Mouse (Mus musculus) hindbrain, embryonic 15.5 days (tissue): Measurements from ENCODE around the gene Ppox. TPM values are rescaled to one million over a fixed set of nuclear protein-coding genes. Genes with fewer than 3 reads are reported as not detected.
"Not testable (repeated sequence)": the region's sequence is repeated elsewhere in the genome, so short reads cannot be mapped to it uniquely, and the experiment has no call there.

ENCODE experiments used
- ATAC-seq: fragments of 200-750 bp; cut with Nextera tagmentation; 2 replicates; pipeline ENCODE4 v1.8.0; 2017; ENCODE audit warnings: low read depth, moderate number of reproducible peaks, moderate TSS enrichment; ENCODE audit not compliant: low FRiP score
- H3K27ac ChIP-seq: fragments of 300-500 bp; sonication (generic); replicated peaks from 2 replicates; pipeline ENCODE4 v1.5.1; 2015; ENCODE audit warnings: mild to moderate bottlenecking, inconsistent platforms
- H3K27me3 ChIP-seq: fragments of 300-500 bp; sonication (generic); 2 replicates; pipeline ENCODE4 v1.6.1; 2015; ENCODE audit warnings: control low read depth, inconsistent platforms
- H3K36me3 ChIP-seq: fragments of 300-500 bp; sonication (generic); 2 replicates; pipeline ENCODE4 v1.6.1; 2015; ENCODE audit warnings: control low read depth, inconsistent platforms
- H3K4me1 ChIP-seq: fragments of 300-500 bp; sonication (generic); replicated peaks from 2 replicates; pipeline ENCODE4 v1.6.1; 2015; ENCODE audit warnings: control low read depth, inconsistent platforms
- H3K4me2 ChIP-seq: fragments of 300-500 bp; sonication (generic); 2 replicates; pipeline ENCODE4 v1.6.1; 2015; ENCODE audit warnings: moderate library complexity, mild to moderate bottlenecking, inconsistent platforms
- H3K4me3 ChIP-seq: fragments of 300-500 bp; sonication (generic); 2 replicates; pipeline ENCODE4 v1.5.1; 2015; ENCODE audit warnings: mild to moderate bottlenecking, inconsistent platforms
- H3K9ac ChIP-seq: fragments of 300-500 bp; sonication (generic); 2 replicates; pipeline ENCODE4 v1.6.1; 2015; ENCODE audit warnings: inconsistent platforms
- H3K9me3 ChIP-seq: fragments of 300-500 bp; sonication (generic); 2 replicates; pipeline ENCODE4 v1.6.1; 2016; ENCODE audit warnings: control low read depth, inconsistent platforms
- WGBS: fragments of 180-500 bp; shearing (Covaris S2); methylation state at CpG from one replicate; pipeline ENCODE4 v1.1.7; 2015; 5-methylcytosine and 5-hydroxymethylcytosine counted together
- polyA plus RNA-seq: library from polyadenylated mRNA; unstranded; fragments of >200 nt; fragmentation: Nextera tagmentation; extraction: Ambion mirVana; gene quantifications from 2 replicates; pipeline ENCODE4 v1.2.1, GENCODE M21; 2015

The Ppox gene
- polyA plus RNA-seq, 1 experiment from 2014 or later = 53.6 TPM

- not testable (repeated sequence) for H3K4me1 ChIP-seq, ATAC-seq, H3K4me2 ChIP-seq, H3K9ac ChIP-seq, H3K9me3 ChIP-seq, H3K4me3 ChIP-seq, H3K27me3 ChIP-seq, H3K27ac ChIP-seq, H3K36me3 ChIP-seq
- 73% methylated on average over 5 of the region's 5 CpGs for WGBS
Measured at GRCm38 (mm10) chr1:171306157-171306556, 25.2 kb upstream of the Ppox start.

DNA sequence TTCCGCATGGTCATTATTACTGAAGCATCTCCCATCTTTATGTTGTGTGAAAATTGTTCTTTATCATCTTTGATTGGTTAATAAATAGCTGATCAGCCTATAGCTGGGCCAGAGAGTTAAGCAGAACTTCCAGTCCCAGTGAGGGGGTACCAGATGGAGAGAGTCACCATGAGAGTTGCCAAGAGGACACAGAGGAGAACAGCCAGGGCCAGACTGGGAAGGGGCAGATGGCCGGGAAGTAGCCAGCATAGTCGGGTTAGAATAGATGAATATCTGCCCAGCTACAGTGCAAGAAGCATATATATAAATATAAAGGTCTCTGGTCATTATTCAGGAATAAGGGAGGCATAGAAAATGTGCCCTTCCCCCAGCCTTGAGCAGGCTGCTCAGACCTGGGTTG is 17.2 kb upstream of the Ppox start:
- Histone ChIP-seq H3K4me2 (no peak overlapping the region), H3K9me3 (no peaks in the 10 kb centered on the region), H3K9ac (no peak overlapping the region), H3K27ac (no peak overlapping the region), H3K4me1 (peaks cover 14% of the 10 kb centered on the region), H3K27me3 (peaks cover 22% of the 10 kb centered on the region), H3K4me3 (no peak overlapping the region), H3K36me3 (no peaks in the 10 kb centered on the region)
- no peak for ATAC-seq
- WGBS = 75% methylated on average over 3 of the region's 3 CpGs

DNA sequence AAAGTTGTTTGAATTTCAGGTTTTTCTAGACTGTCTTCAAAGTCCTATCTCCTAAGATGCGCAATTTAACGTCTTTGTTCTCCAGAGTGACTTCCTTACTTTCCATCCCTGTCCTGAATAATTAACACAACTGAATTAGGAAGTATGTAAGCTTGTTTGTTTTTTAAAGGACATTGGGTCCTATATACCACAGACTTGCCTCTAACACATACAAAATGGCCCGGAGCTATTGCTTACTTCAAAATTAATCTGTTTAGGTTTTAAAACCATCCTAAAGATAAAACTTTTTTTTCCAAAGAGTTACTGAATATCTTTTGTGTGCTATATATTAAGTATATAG is 14.0 kb upstream of the Ppox start:
- Histone ChIP-seq H3K27ac (peak overlapping the region; percentile 96), H3K4me1 (peaks cover 16% of the 10 kb centered on the region), H3K36me3 (no peaks in the 10 kb centered on the region; the same call in 1 of the 2 replicates), H3K27me3 (peaks cover 20% of the 10 kb centered on the region), H3K9ac (peak overlapping the region; percentile 76), H3K9me3 (no peaks in the 10 kb centered on the region), H3K4me2 (peak overlapping the region; percentile 72), H3K4me3 (peak overlapping the region; percentile 70)
- ATAC-seq = no peak
- WGBS = 17% methylated on average over 3 of the region's 3 CpGs

DNA sequence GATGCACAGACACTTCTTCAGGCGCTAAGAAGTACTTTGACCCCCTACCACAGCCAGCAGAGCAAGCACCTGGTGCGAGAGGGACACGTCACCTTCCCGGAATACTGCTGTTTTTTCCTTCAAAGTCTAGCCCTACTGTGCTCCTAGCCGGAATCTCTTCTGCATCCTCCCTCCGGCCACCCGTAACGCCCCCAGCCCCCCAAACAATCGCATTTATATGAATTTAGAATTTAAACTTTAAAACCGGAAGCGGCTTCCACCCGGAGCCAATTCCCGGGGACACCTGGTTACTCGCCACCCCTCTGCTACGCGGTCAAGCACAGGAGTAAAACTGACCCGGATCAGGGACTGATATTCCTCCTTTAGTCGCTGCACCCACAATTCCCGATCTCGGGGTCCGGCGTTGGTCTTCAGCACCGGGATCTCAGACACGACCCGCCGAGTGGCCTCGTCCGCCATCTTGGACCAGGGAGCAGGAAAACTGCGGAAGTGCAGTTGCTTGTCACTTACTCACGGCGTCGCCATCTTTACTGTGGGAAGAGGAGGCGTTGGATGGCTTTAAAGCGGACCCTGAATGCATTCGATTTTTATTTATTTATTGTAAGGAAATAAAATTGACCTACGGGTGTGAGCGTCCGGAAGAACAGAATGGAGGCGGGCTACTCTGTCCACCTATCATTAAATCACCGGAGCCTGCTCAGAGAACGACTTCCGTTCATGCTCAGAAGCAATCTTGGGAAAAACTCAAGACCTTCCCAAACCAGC is 13.5 kb upstream of the Ppox start, which contains the start of gene Ufc1:
Ufc1 (minus strand) TSS at position 727 of the 765 bp plus-strand sequence.
- peak within 1 kb of the TSS; percentile 70 for H3K4me3 ChIP-seq
- WGBS = 1% methylated on average over 42 of the region's 42 CpGs

GRCm38 (mm10) chr1:171293906-171294297 is 12.9 kb upstream of the Ppox start:
- H3K9me3 ChIP-seq = no peaks in the 10 kb centered on the region
- ATAC-seq = no peak
- H3K27ac ChIP-seq = peak overlapping the region; percentile 96
- H3K4me2 ChIP-seq = peak overlapping the region; percentile 72
- H3K4me3 ChIP-seq = peak overlapping the region; percentile 70
- peak overlapping the region; percentile 76 for H3K9ac ChIP-seq
- peaks cover 10% of the 10 kb centered on the region for H3K36me3 ChIP-seq
- peaks cover 16% of the 10 kb centered on the region for H3K4me1 ChIP-seq
- WGBS = 35% methylated on average over 5 of the region's 5 CpGs
- peaks cover 19% of the 10 kb centered on the region for H3K27me3 ChIP-seq

More for the DNA sequence above, 13.5 kb upstream of the Ppox start, which contains the start of gene Ufc1:
- peak; percentile 89 for ATAC-seq
- peak within 1 kb of the TSS; percentile 96 for H3K27ac ChIP-seq
- peaks cover 16% of the 10 kb centered on the region for H3K4me1 ChIP-seq
- H3K4me2 ChIP-seq = peak within 1 kb of the TSS; percentile 72
- peaks cover 20% of the 10 kb centered on the region for H3K27me3 ChIP-seq
- peaks cover 5% of the 10 kb centered on the region for H3K36me3 ChIP-seq
- no peaks in the 10 kb centered on the region for H3K9me3 ChIP-seq
- peak within 1 kb of the TSS; percentile 76 for H3K9ac ChIP-seq

GRCm38 (mm10) chr1:171293351-171293750 is 12.4 kb upstream of the Ppox start:
- H3K36me3 ChIP-seq = peaks cover 16% of the 10 kb centered on the region
- H3K4me3 ChIP-seq = peak overlapping the region; percentile 70
- peak overlapping the region; percentile 76; the same call in 1 of the 2 replicates for H3K9ac ChIP-seq
- 83% methylated on average over 3 of the region's 3 CpGs for WGBS
- H3K27me3 ChIP-seq = peaks cover 18% of the 10 kb centered on the region
- H3K4me2 ChIP-seq = peak overlapping the region; percentile 72
- H3K4me1 ChIP-seq = peaks cover 18% of the 10 kb centered on the region
- H3K9me3 ChIP-seq = no peaks in the 10 kb centered on the region
- no peak for ATAC-seq
- 0 out of 2 replicates have a peak overlapping the region, but pooled peaks have one; percentile 96 for H3K27ac ChIP-seq

GRCm38 (mm10) chr1:171288328-171288727 is 7.3 kb upstream of the Ppox start:
- ATAC-seq = no peak
- WGBS = 74% methylated on average over 4 of the region's 4 CpGs
- Histone ChIP-seq H3K4me2 (peak overlapping the region; percentile 59), H3K27ac (peak overlapping the region; percentile 95), H3K4me1 (peaks cover 29% of the 10 kb centered on the region), H3K9me3 (no peaks in the 10 kb centered on the region), H3K4me3 (no peak overlapping the region), H3K27me3 (no peaks in the 10 kb centered on the region), H3K36me3 (peaks cover 37% of the 10 kb centered on the region), H3K9ac (no peak overlapping the region)

DNA sequence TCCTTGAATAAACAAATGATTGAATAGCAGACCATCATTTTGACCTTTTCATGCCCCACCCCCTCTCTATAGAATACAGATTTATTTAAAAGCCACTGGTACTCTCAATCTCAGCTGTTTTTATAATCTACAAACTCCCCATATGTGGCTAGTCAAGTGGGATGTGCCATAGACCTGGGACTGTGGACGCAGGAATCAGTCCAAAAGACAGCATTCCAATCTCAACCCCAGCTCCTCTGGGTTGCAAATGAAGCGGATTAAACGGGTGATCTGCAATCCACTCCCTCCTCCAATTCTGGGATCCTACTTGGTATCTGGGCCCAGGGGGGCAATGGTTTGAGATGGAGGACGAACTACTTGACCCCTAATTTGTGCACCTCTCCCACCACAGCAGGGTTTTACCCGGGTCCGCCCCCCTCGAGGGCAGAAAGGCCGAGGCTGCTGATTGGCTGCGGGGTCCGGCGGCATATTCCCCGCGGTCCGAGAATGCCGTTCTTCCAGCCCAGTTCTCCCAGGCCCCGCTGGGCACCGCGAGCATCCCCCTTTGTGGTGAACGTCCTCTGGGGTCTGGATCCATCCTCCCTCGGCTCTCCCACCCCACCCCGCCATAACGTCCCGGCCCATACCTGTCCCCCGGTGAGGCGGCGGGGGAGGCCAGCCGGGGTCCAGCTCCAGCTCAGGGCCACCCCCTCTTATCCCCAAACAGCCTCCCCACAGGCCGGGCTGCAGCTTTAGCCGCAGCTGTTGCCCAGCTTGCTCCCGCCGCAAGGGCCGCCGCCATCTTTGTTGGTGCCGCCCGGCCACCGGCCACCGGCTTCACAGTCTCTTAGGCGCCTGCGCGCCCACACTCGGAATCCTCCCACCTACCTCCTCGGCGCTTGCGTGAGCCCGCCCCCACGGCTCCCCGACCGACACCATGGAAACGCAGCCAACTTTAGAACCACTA is 6.4 kb upstream of the Ppox start, which contains the start of gene Usp21:
Usp21 (minus strand) TSS at position 856 of the 946 bp plus-strand sequence.
- peak; percentile 94 for ATAC-seq
- no peaks in the 10 kb centered on the region for H3K27me3 ChIP-seq
- H3K27ac ChIP-seq = peak within 1 kb of the TSS; percentile 95
- H3K4me1 ChIP-seq = peaks cover 26% of the 10 kb centered on the region
- under 1% methylated on average over 46 of the region's 49 CpGs for WGBS
- H3K36me3 ChIP-seq = peaks cover 39% of the 10 kb centered on the region
- H3K9me3 ChIP-seq = no peaks in the 10 kb centered on the region
- H3K4me2 ChIP-seq = peak within 1 kb of the TSS; percentile 59
- H3K9ac ChIP-seq = peak within 1 kb of the TSS; percentile 94
- H3K4me3 ChIP-seq = peak within 1 kb of the TSS; percentile 85

- 90% methylated on average over 19 of the region's 19 CpGs for WGBS
- ATAC-seq = no peak
Measured at GRCm38 (mm10) chr1:171286517-171286916, 5.5 kb upstream of the Ppox start.

GRCm38 (mm10) chr1:171285096-171285892 is 4.3 kb upstream of the Ppox start:
- 84% methylated on average over 20 of the region's 20 CpGs for WGBS
- ATAC-seq = no peak
- H3K27me3 ChIP-seq = no peaks in the 10 kb centered on the region
- H3K27ac ChIP-seq = no peak overlapping the region
- no peak overlapping the region for H3K4me3 ChIP-seq
- H3K4me2 ChIP-seq = no peak overlapping the region
- H3K4me1 ChIP-seq = peaks cover 42% of the 10 kb centered on the region
- no peaks in the 10 kb centered on the region for H3K9me3 ChIP-seq
- H3K36me3 ChIP-seq = peaks cover 44% of the 10 kb centered on the region
- H3K9ac ChIP-seq = no peak overlapping the region

More at GRCm38 (mm10) chr1:171286517-171286916, 5.5 kb upstream of the Ppox start:
- 0 out of 2 replicates have a peak overlapping the region, but pooled peaks have one; percentile 94 for H3K9ac ChIP-seq
- H3K4me1 ChIP-seq = peaks cover 34% of the 10 kb centered on the region
- peak overlapping the region; percentile 59 for H3K4me2 ChIP-seq
- peak overlapping the region; percentile 85 for H3K4me3 ChIP-seq
- no peak overlapping the region; the same call in 1 of the 2 replicates for H3K27ac ChIP-seq
- H3K9me3 ChIP-seq = no peaks in the 10 kb centered on the region
- peaks cover 44% of the 10 kb centered on the region for H3K36me3 ChIP-seq
- no peaks in the 10 kb centered on the region for H3K27me3 ChIP-seq

- Histone ChIP-seq H3K27ac (no peak overlapping the region), H3K9ac (no peak overlapping the region), H3K4me1 (peaks cover 50% of the 10 kb centered on the region), H3K36me3 (peaks cover 39% of the 10 kb centered on the region), H3K27me3 (no peaks in the 10 kb centered on the region), H3K4me3 (no peak overlapping the region), H3K4me2 (no peak overlapping the region), H3K9me3 (no peaks in the 10 kb centered on the region)
- WGBS = 88% methylated on average over 15 of the region's 15 CpGs
- no peak for ATAC-seq
Measured at GRCm38 (mm10) chr1:171284491-171284890, 3.5 kb upstream of the Ppox start.
